Mouse (Mus musculus): ENCODE results near the gene Ccdc134.
A peak's percentile ranks its signal among the peaks of the same experiment; 100 is the strongest.
"Not testable (repeated sequence)": the region's sequence is repeated elsewhere in the genome, so short reads cannot be mapped to it uniquely, and the experiment has no call there.

Gene Ccdc134

GRCm38 (mm10) chr15:82127426-82128374, at the start of gene Ccdc134:
TSS of gene Ccdc134 (plus strand) at chr15:82127922.
- peak; percentile 96 for DNase-seq (ENCODE audit: low spot score)

- peak; percentile 36 for DNase-seq (ENCODE audit: low spot score)
Observed at GRCm38 (mm10) chr15:82079883-82080282, 47.8 kb upstream of the Ccdc134 start.

GRCm38 (mm10) chr15:82081161-82081560, 46.6 kb upstream of the Ccdc134 start:
- DNase-seq (ENCODE audit: low spot score), result peak; percentile 68

GRCm38 (mm10) chr15:82085606-82086005, 42.1 kb upstream of the Ccdc134 start:
- DNase-seq (ENCODE audit: low spot score), result no peak

- no peak for DNase-seq (ENCODE audit: low spot score)
Observed at GRCm38 (mm10) chr15:82086131-82086530, 41.6 kb upstream of the Ccdc134 start.

GRCm38 (mm10) chr15:82087266-82087665, 40.5 kb upstream of the Ccdc134 start:
- DNase-seq (ENCODE audit: low spot score), result peak; percentile 38

- DNase-seq (ENCODE audit: low spot score), result no peak
Observed at GRCm38 (mm10) chr15:82091061-82091460, 36.7 kb upstream of the Ccdc134 start.

- DNase-seq (ENCODE audit: low spot score), result peak; percentile 79
Observed at GRCm38 (mm10) chr15:82106953-82107555, 20.7 kb upstream of the Ccdc134 start.

GRCm38 (mm10) chr15:82120544-82120943, 7.2 kb upstream of the Ccdc134 start:
- DNase-seq (ENCODE audit: low spot score), result no peak

GRCm38 (mm10) chr15:82126690-82127089, 1.0 kb upstream of the Ccdc134 start:
- not testable (repeated sequence) for DNase-seq (ENCODE audit: low spot score)

- peak; percentile 46 for DNase-seq (ENCODE audit: low spot score)
Observed at GRCm38 (mm10) chr15:82128398-82128797, 676 bp downstream of the Ccdc134 start.

GRCm38 (mm10) chr15:82130599-82130998, 2.9 kb downstream of the Ccdc134 start:
- no peak for DNase-seq (ENCODE audit: low spot score)

GRCm38 (mm10) chr15:82135372-82135771, 7.7 kb downstream of the Ccdc134 start:
- DNase-seq (ENCODE audit: low spot score), result no peak

- DNase-seq (ENCODE audit: low spot score), result peak; percentile 80
Observed at GRCm38 (mm10) chr15:82138565-82138964, 10.8 kb downstream of the Ccdc134 start.

- DNase-seq (ENCODE audit: low spot score), result no peak
Observed at GRCm38 (mm10) chr15:82139196-82139595, 11.5 kb downstream of the Ccdc134 start.

- DNase-seq (ENCODE audit: low spot score), result no peak
Observed at GRCm38 (mm10) chr15:82140355-82140754, 12.6 kb downstream of the Ccdc134 start.

GRCm38 (mm10) chr15:82144157-82144556, 16.4 kb downstream of the Ccdc134 start:
- DNase-seq (ENCODE audit: low spot score), result no peak

- no peak for DNase-seq (ENCODE audit: low spot score)
Observed at GRCm38 (mm10) chr15:82145408-82145807, 17.7 kb downstream of the Ccdc134 start.

- DNase-seq (ENCODE audit: low spot score), result peak; percentile 49
Observed at GRCm38 (mm10) chr15:82145851-82146769, 18.4 kb downstream of the Ccdc134 start.

GRCm38 (mm10) chr15:82146770-82147610, 19.3 kb downstream of the Ccdc134 start, which contains the start of gene Srebf2:
TSS of gene Srebf2 (plus strand) at chr15:82147181.
- peak; percentile 100 for DNase-seq (ENCODE audit: low spot score)

- peak; percentile 76 for DNase-seq (ENCODE audit: low spot score)
Observed at GRCm38 (mm10) chr15:82147611-82148111, 19.9 kb downstream of the Ccdc134 start.
